Mouse (Mus musculus): Measurements from ENCODE around the gene Mmp25.
A peak's percentile ranks its signal among the peaks of the same experiment; 100 is the strongest.

The Mmp25 gene

DNA sequence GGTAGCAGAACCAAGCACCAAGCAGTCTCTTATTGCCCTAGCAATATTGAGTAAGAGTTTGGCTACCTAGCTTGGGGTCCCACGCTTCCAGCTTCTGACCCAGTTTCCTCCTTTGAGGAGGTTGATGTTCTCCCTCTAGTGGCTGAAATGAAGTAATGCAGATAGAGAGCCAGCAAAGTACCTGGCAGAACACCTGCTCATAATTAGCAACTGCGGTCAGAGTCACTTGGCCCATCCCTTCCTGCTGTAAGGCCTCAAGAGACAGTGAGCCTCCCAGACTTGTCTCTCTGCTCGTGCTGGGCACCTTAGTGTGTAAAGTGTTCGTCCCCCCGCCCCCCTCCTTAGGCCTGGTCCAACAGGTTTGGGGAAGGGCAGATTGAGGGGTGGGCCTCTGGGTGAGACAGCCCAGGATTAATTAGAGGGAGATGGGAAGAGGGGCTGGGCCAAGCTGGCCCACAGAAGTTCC, 19.5 kb upstream of the Mmp25 start:
- peak in 1 of 2 experiments; percentile 44 for DNase-seq (ENCODE audit: low spot score in 2 of 2)

DNA sequence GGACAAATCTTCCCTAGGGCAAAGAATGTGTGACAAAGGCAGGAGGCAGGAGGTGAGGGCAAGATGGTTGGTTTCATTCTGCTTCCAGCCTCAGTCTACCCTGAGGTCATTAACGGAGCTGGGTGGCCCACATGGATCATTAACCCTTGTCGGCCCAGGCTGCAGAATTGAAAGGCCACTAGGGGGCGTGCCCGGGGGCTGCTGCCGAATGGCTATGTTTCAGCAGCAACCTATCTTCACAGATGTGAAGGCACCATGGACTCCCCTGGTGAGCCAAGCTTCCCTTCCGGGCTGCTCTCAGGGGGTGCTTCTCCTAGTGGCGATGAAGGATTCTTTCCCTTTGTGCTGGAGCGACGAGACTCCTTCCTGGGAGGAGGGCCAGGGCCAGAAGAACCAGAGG, 16.4 kb upstream of the Mmp25 start:
- DNase-seq (ENCODE audit: low spot score in 2 of 2) = peak in 1 of 2 experiments; percentile 43

DNA sequence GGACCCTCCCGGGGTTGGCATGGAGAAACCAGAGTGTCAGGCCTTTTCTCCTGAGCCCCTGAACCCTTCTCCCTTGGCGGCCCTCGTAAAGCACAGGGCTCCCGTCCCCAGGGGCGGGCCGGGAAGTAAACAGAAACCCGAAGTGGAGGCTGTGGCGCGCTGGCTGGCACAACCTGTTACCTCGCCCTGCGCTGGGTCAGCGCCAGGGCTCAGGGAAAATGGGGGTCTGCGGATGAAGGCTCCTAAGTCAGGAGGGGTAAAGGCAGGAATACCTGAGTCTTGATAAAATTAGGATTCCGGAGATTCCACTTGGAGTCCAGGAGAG, 15.8 kb upstream of the Mmp25 start:
- DNase-seq (ENCODE audit: low spot score in 2 of 2) = no peak

DNA sequence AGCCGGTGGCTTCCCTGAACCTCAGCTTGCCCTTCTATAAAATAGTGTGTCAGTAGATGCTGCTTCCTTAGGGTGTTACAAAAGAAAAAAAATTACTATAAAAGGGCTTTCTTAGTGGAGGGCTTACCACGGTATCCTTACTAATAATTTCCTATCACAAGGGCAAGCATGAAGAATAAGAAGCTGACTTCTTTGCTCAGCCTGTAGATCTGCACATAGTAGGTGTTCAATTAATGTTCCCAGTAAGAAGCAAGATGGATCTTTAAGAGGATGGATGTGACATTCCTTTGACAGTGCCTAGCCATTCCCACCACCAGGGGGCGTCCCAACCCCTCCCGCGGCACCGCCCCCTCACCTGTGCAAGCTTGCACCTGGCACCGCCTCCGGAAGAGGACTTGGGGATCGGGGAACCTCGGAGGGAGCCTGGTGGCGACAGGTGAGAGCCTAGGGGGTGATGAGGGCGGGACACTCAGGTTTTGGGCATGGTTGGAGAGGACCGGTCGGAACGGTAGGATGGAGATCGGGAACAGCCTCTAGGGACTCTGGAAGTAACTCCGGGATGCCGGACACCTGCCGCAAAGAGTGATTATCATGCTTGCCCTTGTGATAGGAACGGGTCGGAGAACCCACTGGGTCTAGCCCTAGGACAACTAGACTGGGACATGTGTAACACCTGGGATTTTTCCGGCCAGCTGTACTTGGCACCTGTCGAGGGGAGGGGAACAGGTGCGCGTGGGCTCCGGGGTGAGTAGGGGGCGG, 15.2 kb upstream of the Mmp25 start, which contains the start of gene Bicdl2:
Gene Bicdl2 (plus strand): TSS at position 390 of the 759 bp plus-strand sequence.
- peak in 1 of 2 experiments; percentile 49 for DNase-seq (ENCODE audit: low spot score in 2 of 2)

DNA sequence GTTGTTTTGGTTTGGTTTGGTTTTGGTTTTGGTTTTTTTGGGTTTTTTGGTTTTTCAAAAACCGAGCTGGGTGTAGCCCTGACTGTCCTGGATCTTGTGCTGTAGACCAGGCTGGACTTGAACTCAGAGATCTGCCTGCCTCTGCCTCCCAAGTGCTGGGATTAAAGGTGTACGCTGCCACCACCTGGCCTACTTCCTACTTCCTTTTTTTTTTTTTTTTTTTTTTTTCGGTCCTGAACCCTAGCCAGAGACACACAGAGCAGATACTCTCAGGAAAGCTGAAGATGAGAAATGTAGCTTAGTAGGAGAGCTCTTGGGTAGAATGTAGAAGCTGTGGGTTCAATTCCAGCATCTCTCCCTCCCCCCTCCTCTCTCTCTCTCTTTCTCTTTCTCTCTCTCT, 13.4 kb upstream of the Mmp25 start:
- DNase-seq (ENCODE audit: low spot score in 2 of 2) = no peak

DNA sequence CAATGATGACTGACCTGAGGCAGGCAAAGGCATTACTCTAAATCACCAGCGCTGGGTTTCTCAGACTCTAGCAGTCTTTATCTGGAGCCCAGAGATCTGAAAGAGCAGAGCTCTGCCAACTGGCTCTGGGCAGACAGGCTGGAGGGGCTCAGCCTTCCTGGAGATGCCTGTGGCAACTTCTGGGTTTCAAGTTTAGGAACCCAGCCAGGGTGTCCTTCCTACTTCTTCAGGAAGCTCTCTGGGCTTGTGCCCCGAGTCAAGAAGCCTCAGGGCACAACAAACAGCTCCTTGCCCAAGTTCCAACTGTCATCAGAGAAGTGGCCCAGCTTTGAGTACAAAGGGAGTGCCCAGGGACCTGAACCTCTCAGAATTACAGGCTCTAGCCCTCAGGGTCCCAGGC, 9.3 kb upstream of the Mmp25 start:
- no peak for DNase-seq (ENCODE audit: low spot score in 2 of 2)

DNA sequence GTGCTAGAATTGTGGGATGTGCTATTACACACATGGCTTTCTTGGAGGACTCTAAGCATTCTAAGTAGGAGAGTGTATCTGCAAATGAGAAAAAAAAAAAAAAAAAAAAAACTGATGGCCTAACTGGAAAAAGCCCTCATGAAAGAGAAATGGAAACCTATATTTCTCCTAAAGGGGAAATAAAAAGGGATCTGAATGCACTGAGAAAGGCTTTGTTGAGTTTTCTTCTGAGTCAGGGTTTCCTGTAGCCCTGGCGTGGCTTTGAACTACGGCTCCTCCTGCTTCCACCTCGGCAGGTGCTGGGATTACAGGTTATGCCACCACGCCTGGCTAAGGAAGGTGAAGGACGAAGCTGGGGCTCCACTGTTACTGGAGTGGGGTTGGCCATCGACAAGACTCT, 8.9 kb upstream of the Mmp25 start:
- DNase-seq (ENCODE audit: low spot score in 2 of 2) = no peak

DNA sequence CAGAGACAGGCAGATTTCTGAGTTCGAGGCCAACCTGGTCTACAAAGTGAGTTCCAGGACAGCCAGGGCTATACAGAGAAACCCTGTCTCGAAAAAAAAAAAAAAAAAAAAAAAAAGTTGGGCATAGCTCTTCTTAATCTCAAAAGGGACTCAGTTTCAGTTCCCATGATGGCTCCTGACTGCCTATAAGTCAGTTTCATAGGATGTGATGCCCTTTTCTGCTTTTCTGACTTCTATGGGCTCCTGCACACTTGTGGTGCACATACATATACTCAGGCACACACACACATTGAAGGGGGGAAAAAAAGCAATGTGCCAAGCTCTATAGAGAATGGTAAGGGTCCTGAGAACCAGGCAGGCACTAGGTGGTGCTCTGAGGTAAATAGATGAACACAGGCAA, 8.2 kb upstream of the Mmp25 start:
- DNase-seq (ENCODE audit: low spot score in 2 of 2) = no peak

DNA sequence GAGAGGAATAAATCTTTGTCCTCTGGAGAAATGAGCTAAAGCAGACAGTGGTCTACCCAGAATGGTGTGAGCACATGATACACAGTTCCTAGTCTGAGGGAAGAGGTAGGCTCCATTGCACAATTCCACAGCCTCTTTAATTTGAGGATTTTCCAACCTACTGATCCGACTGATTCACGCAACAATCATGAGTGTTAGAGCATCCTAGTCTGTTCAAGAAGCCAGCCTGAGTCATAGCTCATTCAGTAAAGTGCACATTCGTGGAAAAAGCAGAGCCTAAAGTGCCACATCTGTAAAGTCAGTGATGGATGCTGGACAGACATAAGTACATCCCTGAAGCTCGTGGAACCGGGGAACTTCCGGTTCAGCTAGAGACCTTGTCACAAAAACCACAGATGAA, 6.3 kb upstream of the Mmp25 start:
- DNase-seq (ENCODE audit: low spot score in 2 of 2) = no peak

DNA sequence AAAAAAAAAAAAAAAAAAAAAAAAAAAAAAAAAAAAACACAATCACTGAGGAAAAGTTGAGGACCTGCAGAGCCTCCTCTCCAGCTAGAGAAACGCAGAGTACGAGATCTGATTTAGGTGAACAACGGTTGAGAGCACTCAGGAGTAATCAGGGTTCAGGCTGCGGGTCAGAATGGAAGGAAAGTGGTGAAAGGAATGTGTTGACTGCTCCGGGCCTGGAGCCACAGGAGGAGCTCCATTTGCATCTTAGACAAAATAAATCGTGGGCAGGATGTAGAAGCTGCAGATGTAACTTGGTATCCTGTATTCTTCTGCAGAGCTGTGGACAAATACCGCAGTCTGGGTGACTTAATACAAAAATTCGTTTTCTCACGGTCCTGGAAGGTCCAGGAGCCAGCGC, 817 bp upstream of the Mmp25 start:
- DNase-seq (ENCODE audit: low spot score in 2 of 2) = no peak

DNA sequence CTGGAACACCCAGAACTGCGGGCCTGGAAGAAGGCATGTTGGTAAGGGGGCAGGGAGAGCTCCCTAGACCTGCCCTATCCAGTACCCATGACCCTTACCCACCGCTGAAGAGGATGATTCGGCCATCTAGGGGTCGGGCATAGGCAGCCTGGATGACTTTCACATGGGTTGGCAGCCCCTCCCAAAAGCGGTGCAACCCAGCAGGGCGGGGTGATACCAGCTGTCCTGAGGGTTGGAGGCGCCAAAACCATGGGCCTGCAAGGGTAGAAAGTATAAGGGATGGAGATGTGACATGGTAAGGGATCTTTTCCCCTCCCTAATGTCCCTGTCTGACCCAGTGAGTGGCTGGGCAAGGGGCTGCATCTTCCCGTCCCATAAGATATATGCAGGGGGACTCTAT, 13.8 kb downstream of the Mmp25 start:
- no peak for DNase-seq (ENCODE audit: low spot score in 2 of 2)

DNA sequence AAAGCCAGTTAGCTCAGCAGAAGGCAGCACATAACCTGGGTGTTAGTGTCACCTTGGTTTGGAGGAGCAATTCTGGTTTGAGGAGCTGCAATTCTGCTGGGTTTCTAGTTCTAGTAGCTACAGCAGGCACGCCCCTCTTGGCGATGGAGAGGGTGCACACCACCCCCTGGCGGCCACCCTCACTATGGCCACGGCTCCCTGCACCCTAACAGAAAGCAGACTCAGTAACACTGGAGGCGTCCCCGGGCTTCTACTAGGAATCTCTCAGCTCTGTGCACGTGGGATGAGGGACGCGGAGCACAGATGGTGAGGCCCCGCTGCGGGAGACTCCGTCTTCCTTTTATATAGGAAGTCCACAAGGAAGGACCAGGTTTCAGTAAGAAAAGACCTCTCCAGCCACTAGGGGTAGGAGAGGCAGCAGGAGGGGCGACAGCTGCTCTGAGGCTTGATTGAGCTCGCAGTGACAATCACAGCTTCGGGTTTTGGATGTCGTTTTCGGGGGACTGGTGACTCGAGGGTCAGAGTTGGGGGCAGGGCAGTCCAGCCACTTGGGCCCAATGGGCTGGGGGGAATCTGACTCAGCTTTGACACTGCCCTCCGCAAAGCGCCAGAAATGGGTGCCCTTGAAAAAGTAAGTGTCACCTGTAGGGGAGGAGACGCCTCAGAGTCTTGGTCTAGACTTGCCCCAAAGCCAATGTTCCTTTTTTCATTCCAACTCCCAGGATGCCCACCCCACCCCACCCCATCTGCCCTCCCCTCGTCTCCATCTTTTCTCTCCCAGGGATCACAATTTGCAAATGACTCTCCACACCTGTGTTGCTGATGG, 14.7 kb downstream of the Mmp25 start:
- DNase-seq (ENCODE audit: low spot score in 2 of 2) = peak; percentile 57 to 86

DNA sequence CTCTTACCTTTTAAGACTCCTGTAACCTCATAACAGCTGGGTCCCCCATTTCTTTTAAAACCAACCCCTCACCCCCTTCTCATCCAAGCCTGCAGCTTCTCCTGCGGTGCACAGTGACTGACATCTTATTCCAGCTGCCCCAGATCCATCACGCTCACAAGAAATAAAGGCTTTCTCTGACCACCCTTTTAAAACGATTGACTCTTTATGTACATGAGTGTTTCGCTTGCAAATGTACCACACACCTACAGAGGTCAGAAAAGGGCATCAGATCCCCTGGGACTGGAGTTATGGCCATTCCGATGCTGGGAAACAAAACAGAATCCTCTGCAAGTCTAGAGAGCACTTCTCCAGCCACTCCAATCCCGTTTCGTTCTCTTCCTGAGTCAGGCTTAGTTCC, 17.3 kb downstream of the Mmp25 start:
- DNase-seq (ENCODE audit: low spot score in 2 of 2) = no peak

DNA sequence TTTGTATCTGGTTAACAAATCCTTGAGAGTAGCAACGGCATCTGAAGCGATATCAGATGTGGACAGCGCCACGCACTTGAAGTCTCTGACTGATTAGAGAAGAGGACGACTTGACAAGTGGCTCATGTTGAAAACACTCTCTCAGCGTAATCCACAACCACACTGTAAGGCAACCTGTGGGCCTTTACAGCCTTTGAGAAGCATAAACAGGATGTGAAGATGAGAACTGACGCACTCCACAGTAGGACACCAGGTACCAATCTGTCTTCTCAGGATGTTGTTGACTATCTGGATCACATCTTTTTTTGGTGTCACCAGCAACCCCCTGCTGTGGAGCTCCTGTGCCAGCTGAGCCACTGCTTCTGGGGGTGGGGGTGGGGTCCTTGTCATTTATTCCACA, 24.7 kb downstream of the Mmp25 start:
- no peak for DNase-seq (ENCODE audit: low spot score in 2 of 2)

DNA sequence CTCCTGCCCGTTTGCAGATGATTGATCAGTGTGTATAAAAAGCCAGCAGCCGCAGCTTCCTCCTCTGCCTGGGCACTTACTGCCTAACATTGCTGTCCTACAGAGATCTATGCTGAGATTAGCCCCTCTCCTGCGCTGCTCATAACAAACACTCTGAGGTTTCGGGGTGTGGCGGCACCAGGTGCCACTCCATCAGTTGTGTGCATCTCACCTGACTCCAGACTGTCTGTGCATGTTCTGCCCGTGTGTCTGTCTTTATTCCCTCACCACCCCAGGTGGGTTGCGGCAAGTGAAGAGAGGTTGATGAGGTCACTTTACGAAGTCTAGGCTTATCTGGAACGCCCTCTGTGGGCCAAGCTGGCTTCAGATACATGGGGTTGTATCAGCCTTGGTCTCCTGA, 28.0 kb downstream of the Mmp25 start:
- DNase-seq (ENCODE audit: low spot score in 2 of 2) = no peak

DNA sequence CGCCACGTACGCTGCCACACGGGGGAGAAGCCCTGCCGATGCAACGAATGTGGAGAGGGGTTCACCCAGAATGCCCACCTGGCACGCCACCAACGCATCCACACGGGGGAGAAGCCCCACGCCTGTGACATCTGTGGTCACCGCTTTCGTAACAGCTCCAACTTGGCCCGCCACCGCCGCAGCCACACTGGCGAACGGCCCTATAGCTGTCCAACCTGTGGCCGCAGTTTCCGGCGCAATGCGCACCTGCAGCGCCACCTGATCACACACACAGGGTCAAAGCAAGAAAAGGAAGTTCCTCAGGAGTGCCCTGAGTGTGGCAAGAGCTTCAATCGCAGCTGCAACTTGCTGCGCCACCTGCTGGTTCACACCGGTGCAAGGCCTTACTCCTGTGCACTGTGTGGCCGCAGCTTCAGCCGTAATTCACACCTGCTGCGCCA, 34.7 kb downstream of the Mmp25 start:
- peak; percentile 79 to 87 for DNase-seq (ENCODE audit: low spot score in 2 of 2)

DNA sequence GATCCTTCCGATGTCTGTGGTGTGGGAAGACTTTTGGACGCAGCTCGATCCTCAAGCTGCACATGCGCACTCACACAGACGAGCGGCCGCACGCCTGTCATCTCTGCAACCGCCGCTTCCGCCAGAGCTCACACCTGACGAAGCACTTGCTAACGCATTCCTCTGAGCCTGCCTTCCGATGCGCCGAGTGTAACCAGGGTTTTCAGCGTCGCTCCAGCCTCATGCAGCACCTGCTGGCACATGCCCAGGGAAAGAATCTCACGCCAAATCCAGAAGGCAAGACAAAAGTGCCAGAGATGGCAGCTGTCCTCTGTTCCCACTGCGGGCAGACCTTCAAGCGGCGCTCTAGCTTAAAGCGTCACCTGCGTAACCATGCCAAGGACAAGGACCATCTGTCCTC, 35.5 kb downstream of the Mmp25 start:
- no peak for DNase-seq (ENCODE audit: low spot score in 2 of 2)

DNA sequence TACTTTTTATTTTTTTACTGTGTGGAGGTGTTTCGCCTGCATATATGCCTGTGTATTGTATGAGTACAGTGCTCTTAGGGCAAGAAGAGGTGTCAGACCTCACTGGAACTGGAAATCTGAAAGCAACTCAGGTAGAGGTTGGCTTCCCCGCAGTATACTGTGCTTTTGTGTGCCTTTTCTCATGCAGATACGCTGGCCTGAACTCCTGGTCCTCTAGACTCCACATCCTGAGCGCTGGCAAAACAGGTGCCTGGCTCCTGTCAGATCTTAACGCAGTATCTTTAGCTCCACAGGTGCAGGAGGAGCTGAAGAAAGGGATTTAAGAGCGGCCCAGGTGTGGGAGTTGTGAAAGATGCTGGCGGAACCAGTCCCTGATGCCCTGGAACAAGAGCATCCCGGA, 39.9 kb downstream of the Mmp25 start:
- DNase-seq (ENCODE audit: low spot score in 2 of 2) = no peak

DNA sequence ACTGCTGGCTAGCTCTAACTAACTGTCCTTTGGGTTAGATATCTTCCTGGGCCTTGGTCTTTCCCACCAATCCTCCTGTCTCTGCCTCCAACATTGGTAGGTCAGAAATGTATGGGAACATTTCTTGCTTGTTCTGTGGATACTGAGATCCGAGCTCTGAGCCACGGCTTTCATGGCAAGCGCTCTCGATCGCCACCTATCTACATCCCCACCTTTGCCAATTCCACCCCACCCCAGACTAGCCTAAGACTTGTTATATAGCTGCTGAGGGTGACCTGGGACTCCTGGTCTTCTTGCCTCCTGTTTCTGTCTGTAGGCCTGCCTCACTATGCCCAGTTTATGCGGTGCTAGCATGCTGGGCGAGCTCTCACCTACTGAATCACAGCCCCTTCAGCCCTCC, 40.7 kb downstream of the Mmp25 start:
- DNase-seq (ENCODE audit: low spot score in 2 of 2) = no peak

DNA sequence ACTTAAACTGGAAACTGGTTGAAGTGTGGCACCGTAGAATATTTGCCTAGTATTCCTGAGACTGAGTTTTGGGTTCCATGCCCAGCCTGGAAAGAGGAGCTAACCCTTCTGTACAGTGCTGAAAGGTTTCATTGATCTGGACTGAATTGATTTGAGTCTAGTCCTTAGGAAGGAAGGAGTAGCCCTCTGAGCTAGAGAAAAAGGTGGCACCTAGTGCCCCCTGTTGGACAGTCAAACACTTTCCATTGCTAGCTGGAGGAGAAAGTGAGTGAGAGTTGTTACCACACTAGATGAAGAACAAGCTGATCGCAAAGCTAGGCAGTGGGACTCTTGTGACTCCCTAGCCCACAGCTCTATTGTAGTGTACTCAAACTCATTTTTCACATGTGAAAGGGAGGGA, 41.5 kb downstream of the Mmp25 start:
- DNase-seq (ENCODE audit: low spot score in 2 of 2) = peak in 1 of 2 experiments; percentile 41

DNA sequence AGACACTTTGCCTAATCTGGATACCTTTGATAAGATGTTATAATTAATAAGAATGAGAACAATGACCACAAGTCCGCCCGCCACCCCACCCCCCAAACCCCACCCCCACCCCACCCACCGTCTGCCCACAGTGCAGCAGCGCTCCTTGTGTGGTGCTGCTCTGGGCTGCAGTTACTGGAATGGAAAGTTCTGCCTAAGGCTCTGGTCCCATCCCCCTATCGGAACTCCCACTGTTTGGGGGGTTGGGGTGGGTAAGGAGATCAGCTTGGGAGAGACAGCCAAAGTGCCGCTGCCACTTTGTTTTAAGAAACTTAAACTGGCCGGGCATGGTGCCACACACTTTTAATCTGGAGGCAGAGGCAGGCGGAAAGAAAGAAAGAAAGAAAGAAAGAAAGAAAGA, 42.0 kb downstream of the Mmp25 start:
- no peak for DNase-seq (ENCODE audit: low spot score in 2 of 2)

DNA sequence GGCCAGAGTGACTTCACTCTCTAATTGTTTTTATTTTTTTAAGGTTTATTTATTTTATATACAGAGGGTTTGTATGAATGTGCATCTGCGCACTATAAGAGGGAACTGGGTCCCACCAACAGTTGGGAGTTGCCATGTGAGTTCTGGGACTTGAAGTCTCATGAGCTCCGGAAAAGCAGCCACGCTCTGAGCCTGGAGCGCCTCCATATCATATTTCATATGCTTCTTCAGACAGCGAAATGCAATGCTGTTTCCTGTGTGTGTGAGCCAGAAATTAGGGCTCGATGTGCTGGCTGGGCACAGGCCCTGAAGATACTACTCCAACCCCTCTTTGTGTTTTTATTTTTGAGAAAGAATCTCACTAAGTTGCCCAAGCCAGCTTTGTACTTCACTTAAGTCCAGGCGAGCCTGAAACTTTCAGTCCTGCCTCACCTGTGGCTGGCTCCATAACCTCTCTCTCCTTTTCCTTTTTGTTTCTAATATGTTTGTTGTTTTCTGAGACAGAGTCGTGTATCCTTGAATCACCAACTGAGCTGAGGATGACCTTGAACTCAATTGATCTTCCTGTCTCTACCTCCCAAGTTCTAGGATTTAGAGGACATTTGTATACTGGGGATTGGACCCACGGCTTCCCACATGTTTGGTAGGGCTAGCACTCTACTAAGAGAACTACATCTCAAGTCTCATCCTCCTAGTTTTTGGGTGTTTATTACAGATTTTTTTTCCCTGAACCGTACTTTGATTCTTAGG, 43.1 kb downstream of the Mmp25 start:
- DNase-seq (ENCODE audit: low spot score in 2 of 2) = no peak
